23 mouse cellular contexts compared by ENCODE assay signal in the genomic region with DNA sequence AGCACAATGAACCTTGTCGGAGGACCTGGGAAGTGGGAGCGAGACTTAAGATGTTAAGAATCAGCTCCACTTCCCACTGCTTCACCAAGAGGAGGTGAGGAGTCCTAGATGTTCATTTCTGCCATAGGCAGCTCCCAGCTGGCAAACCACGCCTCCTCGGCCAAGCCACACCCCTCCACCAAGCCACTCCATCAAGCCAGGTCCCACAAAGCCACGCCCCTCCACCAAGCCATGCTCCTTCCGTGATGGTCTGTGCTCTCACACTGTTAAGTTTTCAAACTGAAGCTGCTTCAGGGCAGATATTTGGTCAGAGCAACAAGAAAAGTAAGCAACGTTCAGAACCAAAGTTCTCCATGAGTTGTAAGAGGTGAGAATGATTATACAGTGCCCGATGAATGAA.
A peak's percentile ranks its signal among the peaks of the same experiment; 100 is the strongest.
DNase-seq lines count a peak whose midpoint lies in the region; ATAC-seq and TF ChIP-seq lines count a peak whose summit lies in the region.
"Had no signal": no experiment of that assay in that cellular context is flagged by ENCODE, and none has a peak within 500 bp of the region (broad histone marks: within the 10 kb centered on the region; RNA-seq: fewer than 3 reads in every experiment).

No protein-coding gene starts in this region.

- TF ChIP-seq EP300 in CH12.LX (IDR thresholded peaks at IDR 0.05; ENCODE audit: low read length): no peak

- 64% methylated on average over 8 of the region's 8 CpGs for WGBS in midbrain, postnatal 0 days

- no peak overlapping the region for H3K27ac ChIP-seq in CH12.LX (ENCODE audit: insufficient read depth, low read depth)
- no peak overlapping the region for H3K27ac ChIP-seq in midbrain, postnatal 0 days (ENCODE audit: low read depth, low read length)
- H3K27ac ChIP-seq: embryonic facial prominence, embryonic 12.5 days; forebrain, embryonic 15.5 days; heart, embryonic 10.5 days; hindbrain, embryonic 10.5 days; kidney, postnatal 0 days; layer of hippocampus, adult 2 months; liver, embryonic 15.5 days; midbrain, embryonic 12.5 days; neural tube, embryonic 12.5 days had no signal

- in situ Hi-C loops in CH12.LX (cut with MboI; ENCODE audit: low pct_ligation_motif_present, low pct_unique_long_range_greater_than_20kb, low sequenced_read_pairs): no loop called here

- dilution Hi-C loops in CH12.LX (cut with MboI; ENCODE audit: extremely low pct_ligation_motif_present, extremely low pct_unique_long_range_greater_than_20kb, low sequenced_read_pairs): no loop called here

- peak; percentile 11 to 13 for DNase-seq in kidney, postnatal 4 days
- no peak for DNase-seq in kidney, postnatal 25 days
- DNase-seq in 3T3-L1 (ENCODE audit: low read depth, low spot score): peak; percentile 6
- DNase-seq in CH12.LX (ENCODE audit: extremely low read depth): peak; percentile 14
- peak; percentile 10 for DNase-seq in lung, postnatal 36 days
- DNase-seq in gastrocnemius, adult 18-20 months (ENCODE audit: low spot score): no peak
- no peak for DNase-seq in midbrain, postnatal 0 days (ENCODE audit: low spot score)
- DNase-seq: cerebellum, adult 18-20 months; cerebellum, postnatal 36 days; gastrocnemius, postnatal 36 days; right cerebral cortex, adult 18-20 months; thymus, postnatal 14 days had no signal

- no peaks in the 10 kb centered on the region for H3K4me1 ChIP-seq in CH12.LX (ENCODE audit: control insufficient read depth in 1 of 2, insufficient read depth in 2 of 2)
- no peaks in the 10 kb centered on the region for H3K4me1 ChIP-seq in midbrain, postnatal 0 days (ENCODE audit: insufficient read depth, low read length)
- H3K4me1 ChIP-seq: forebrain, embryonic 15.5 days; heart, embryonic 10.5 days; hindbrain, embryonic 10.5 days; liver, embryonic 15.5 days; midbrain, embryonic 12.5 days; neural tube, embryonic 12.5 days had no signal

- H3K36me3 ChIP-seq in CH12.LX (replicated peaks in 1 of 2; ENCODE audit: control insufficient read depth in 1 of 2, insufficient read depth in 1 of 2, low read length in 1 of 2): no peaks in the 10 kb centered on the region
- no peaks in the 10 kb centered on the region for H3K36me3 ChIP-seq in midbrain, postnatal 0 days (ENCODE audit: insufficient read depth, low read length)
- H3K36me3 ChIP-seq: embryonic facial prominence, embryonic 12.5 days; forebrain, embryonic 15.5 days; heart, embryonic 10.5 days; hindbrain, embryonic 10.5 days; liver, embryonic 15.5 days; midbrain, embryonic 12.5 days; neural tube, embryonic 12.5 days had no signal

- no peak for TF ChIP-seq POLR2A in CH12.LX (IDR thresholded peaks at IDR 0.05; ENCODE audit: low read depth, low read length)

- no peaks in the 10 kb centered on the region; the same call in 1 of the 2 replicates for H3K79me2 ChIP-seq in CH12.LX (replicated peaks; ENCODE audit: control insufficient read depth, extremely low read depth, insufficient read depth, poor library complexity, severe bottlenecking)

- no peaks in the 10 kb centered on the region for H3K27me3 ChIP-seq in CH12.LX (replicated peaks)
- H3K27me3 ChIP-seq in midbrain, postnatal 0 days (ENCODE audit: insufficient read depth, low read length): no peaks in the 10 kb centered on the region
- H3K27me3 ChIP-seq: embryonic facial prominence, embryonic 12.5 days; forebrain, embryonic 15.5 days; liver, embryonic 15.5 days; midbrain, embryonic 12.5 days; neural tube, embryonic 12.5 days had no signal

- TF ChIP-seq CTCF in CH12.LX (conservative IDR thresholded peaks at IDR 0.05 in 1 of 2, IDR thresholded peaks at IDR 0.05 in 1 of 2; ENCODE audit: low read depth in 2 of 2, low read length in 2 of 2): no peak
- no peak for TF ChIP-seq CTCF in midbrain, postnatal 0 days (IDR thresholded peaks at IDR 0.05)

- H3K9ac ChIP-seq in CH12.LX (ENCODE audit: insufficient read depth, low read depth): no peak overlapping the region
- H3K9ac ChIP-seq in midbrain, postnatal 0 days (replicated peaks; ENCODE audit: low read length, poor library complexity, severe bottlenecking): no peak overlapping the region
- H3K9ac ChIP-seq: embryonic facial prominence, embryonic 12.5 days; forebrain, embryonic 15.5 days; liver, embryonic 15.5 days; midbrain, embryonic 12.5 days; neural tube, embryonic 12.5 days had no signal

- ATAC-seq in megakaryocyte, adult 5-6 weeks (ENCODE audit: poor library complexity, severe bottlenecking): no peak
- ATAC-seq in midbrain, postnatal 0 days (ENCODE audit: low FRiP score): no peak
- ATAC-seq: forebrain, embryonic 15.5 days had no signal

- H3K4me3 ChIP-seq in CH12.LX (replicated peaks in 1 of 3; ENCODE audit: low read depth in 2 of 3, low read length in 2 of 3, poor library complexity in 1 of 3): no peak overlapping the region
- no peak overlapping the region for H3K4me3 ChIP-seq in midbrain, postnatal 0 days (ENCODE audit: low read depth, low read length)
- H3K4me3 ChIP-seq: embryonic facial prominence, embryonic 12.5 days; erythroblast, embryonic 14.5 days; forebrain, embryonic 15.5 days; heart, embryonic 10.5 days; hindbrain, embryonic 10.5 days; layer of hippocampus, adult 2 months; liver, embryonic 15.5 days; midbrain, embryonic 12.5 days; neural tube, embryonic 12.5 days had no signal

- no peaks in the 10 kb centered on the region for H3K9me3 ChIP-seq in CH12.LX (replicated peaks; ENCODE audit: low read length)
- H3K9me3 ChIP-seq in midbrain, postnatal 0 days (ENCODE audit: low read length): no peaks in the 10 kb centered on the region
- H3K9me3 ChIP-seq: embryonic facial prominence, embryonic 12.5 days; forebrain, embryonic 15.5 days; heart, embryonic 10.5 days; hindbrain, embryonic 10.5 days; liver, embryonic 15.5 days; midbrain, embryonic 12.5 days; neural tube, embryonic 12.5 days had no signal

- TF ChIP-seq RAD21 in CH12.LX (IDR thresholded peaks at IDR 0.05; ENCODE audit: low read depth, low read length): no peak

- H3K4me2 ChIP-seq in CH12.LX (ENCODE audit: insufficient read depth, low read depth, poor library complexity, severe bottlenecking): no peak overlapping the region
- H3K4me2 ChIP-seq in midbrain, postnatal 0 days (ENCODE audit: low read depth, low read length, poor library complexity, severe bottlenecking): no peak overlapping the region
- H3K4me2 ChIP-seq: embryonic facial prominence, embryonic 12.5 days; forebrain, embryonic 15.5 days; liver, embryonic 15.5 days; midbrain, embryonic 12.5 days; neural tube, embryonic 12.5 days had no signal

TF ChIP-seq in CH12.LX, 34 proteins besides CTCF, POLR2A, EP300 and RAD21:
- TF ChIP-seq TCF12 (IDR thresholded peaks at IDR 0.05; ENCODE audit: low read depth, low read length) (no peak), JUN (IDR thresholded peaks at IDR 0.05; ENCODE audit: insufficient read depth, low read depth, low read length) (no peak), ZNF384 (IDR thresholded peaks at IDR 0.05; ENCODE audit: low read depth, low read length) (no peak), RCOR1 (conservative IDR thresholded peaks at IDR 0.05; ENCODE audit: low read depth, low read length) (no peak)

Comparison
In these comparisons a context has a peak if more than half of its experiments do, and no peak if none do; other contexts are left out.
1. DNase-seq: peak in kidney, postnatal 4 days (2 of 2), 3T3-L1 (single experiment), CH12.LX (single experiment) and lung, postnatal 36 days (single experiment); none in kidney, postnatal 25 days (0 of 2), gastrocnemius, adult 18-20 months (single experiment) and midbrain, postnatal 0 days (single experiment).